Mouse (Mus musculus) activated CD4-positive, CD25-positive, alpha-beta regulatory T cell, adult 4 months (primary cell): ENCODE measurements around the gene Olfr985. TPM values are rescaled to one million over a fixed set of nuclear protein-coding genes. Genes with fewer than 3 reads are reported as not detected.

ENCODE experiments used
- ATAC-seq: one replicate; pipeline ENCODE4 v1.8.0; 2017
- polyA plus RNA-seq, 2 experiments: library from polyadenylated mRNA; unstranded; fragments of 100-300 nt; shearing (Covaris generic); gene quantifications; one replicate each; pipeline ENCODE4 v1.2.1; 2017

Olfr985 gene
- polyA plus RNA-seq: not detected

DNA sequence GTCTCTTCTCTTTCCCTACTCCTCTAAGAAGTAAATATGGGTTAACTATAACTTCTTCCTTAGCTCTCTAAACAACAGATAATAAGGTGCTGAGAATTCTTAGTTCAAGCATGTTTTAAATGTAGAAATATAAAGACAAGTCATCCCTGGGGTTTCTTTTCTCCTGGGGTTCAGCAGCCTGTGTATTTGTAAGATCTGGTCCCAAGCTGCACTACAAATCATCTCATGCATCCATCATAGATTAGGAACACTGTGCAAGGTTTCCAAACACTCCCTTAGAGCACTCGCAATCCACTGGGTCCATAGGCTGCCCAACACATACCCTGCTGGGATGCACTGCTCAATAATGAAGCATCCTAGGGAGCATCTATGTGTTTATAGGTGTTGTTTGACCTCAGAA is at the start of gene Olfr985:
TSS of gene Olfr985 (minus strand) at position 101 of the 400 bp plus-strand sequence.
- no peak for ATAC-seq

DNA sequence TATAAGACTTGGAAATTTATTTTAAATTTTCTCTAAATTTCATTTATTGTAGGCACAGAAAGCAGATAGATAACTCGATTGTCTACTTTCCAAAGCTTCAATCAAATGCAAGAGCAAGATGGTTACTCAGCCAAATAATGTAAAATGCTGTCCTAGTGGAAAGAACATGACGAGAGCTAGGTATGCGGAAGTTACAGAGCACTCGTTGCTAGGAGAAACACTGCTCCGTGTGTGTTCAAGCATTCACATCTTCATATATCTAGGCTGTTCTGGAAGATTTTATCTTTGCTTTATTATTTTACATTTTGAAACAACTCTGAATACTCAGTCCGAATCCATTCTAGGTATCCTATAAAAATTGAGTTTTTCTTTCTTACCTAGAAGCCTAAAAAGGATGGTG is 47.0 kb upstream of the Olfr985 start:
- ATAC-seq: no peak

DNA sequence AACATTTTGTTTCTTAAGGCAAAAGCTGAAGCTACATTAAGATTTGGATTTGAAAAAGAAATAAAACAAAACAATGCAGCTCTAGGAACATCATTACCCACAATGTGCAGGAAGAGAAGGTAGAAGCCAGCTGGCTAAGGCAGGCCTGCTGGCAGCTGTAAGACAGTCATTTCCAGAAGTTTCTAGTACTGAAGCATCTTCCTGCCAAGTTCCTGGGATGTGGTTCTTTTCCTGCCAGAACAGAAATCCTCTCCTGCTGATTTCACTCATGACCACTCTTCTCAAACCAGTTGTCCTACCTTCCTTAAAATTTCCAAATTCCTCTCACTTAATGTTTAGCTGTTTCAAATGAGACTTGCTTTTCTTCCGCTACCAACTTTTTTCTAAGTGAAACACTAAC is 36.5 kb upstream of the Olfr985 start:
- no peak for ATAC-seq

DNA sequence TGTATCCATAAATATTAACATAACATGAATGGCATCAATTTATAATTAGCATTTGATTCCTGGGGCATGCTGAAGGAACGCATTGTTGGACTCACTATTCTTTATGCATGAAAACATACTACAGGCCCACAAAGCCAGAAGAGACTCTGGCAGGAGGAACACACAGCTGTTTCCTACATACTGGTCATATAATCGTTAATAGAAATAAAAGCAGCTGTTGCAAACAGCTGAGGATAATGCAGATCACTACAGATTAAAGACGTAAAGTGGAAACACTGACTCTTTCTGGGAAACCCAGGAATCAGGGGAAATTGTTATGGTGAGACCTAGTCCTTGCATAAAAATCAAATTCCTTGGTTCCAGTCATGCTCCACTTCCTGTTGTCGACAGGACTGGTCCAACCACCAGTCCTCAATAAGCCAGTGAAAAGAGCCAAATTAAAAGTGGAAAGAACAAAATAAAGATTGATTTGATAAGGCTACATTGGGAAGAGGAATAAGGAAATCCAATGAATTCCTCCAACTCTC is 25.2 kb upstream of the Olfr985 start:
- no peak for ATAC-seq

DNA sequence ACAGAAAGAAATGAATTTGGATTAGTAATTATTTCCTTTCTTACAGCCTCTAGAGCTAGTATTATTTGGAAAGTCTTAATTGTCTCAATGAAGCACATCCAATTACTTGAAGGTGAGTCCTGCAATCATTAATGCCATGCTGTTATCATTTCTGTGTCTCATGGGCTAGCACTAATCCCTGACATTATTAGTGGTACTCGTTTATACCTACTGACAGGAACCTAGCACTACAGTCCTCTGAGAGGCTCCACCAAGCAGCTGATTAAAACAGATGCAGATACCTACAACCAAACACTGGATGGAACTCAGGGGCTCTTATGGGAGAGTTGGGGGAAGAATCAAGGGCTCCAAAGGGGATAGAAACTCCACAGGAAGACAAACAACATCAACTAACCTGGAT is 11.6 kb upstream of the Olfr985 start:
- no peak for ATAC-seq

DNA sequence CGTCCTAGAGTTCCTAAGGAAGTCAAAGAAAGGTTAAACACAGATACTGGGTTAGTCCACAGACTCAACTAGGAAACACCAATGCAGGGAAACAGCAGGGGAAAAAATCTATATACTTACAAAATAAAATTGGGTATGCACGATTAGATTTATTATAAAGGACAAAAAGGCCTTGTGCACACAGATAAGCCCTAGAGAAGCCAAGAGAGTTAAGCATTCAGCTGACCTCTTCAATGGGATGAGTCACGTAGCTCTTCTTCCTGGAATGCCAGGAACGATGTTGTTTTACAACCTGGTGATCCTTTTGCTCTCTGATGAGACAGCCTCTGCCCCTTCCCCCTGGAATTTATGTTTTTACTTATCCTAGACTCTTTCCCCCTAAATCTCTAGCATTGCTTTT is 9.5 kb upstream of the Olfr985 start:
- ATAC-seq: no peak

DNA sequence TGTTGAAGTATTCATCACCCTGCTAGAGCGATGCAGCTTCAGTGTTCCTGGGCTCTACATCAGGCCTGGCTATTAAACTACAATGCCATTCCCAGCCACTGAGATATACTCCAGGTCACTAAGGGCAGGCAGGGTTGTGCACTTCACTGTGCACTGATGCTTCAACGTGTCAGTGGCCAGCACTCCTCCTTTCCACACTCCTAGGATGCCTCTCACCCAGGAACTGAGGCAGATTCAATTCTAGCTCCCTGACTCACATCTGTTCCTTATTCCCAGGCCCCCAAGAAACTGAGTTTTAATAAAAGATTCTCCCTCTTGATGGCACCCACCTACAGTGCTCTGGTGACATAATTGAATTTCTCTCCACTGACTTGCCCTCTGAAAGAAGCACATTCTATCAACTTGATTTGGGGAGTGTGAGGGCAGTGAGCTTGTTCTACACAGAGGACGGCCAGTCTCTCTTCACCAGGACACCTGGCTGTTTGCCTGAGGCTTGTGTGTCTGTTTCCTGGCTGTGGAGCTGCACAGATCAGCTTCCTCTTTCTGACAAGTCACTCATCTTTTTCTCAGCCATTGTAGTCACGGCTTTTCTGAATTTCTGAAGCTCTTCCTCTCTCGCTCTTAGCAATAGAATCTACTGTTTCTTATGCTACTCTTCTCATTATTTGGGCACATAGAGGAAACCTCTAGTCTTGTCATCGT is 7.2 kb upstream of the Olfr985 start:
- no peak for ATAC-seq

DNA sequence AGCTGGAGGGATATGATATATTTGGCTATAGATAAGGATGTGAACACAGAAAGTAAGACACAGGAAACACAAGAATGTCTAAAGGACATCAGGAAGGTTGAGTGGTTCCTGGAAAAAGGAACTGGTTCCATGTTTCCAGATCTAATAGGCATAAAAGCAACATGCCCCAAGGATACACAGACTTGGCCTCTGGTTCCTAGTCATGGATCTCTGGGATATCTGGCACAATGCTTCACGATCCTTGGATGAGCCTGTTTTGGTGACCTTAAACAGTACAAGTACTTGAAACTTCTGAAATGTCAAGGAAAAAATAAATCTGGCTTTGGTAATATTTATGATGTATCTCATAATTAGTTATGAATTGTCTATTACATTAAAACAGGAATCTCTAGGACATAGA is 572 bp upstream of the Olfr985 start:
- ATAC-seq: no peak

DNA sequence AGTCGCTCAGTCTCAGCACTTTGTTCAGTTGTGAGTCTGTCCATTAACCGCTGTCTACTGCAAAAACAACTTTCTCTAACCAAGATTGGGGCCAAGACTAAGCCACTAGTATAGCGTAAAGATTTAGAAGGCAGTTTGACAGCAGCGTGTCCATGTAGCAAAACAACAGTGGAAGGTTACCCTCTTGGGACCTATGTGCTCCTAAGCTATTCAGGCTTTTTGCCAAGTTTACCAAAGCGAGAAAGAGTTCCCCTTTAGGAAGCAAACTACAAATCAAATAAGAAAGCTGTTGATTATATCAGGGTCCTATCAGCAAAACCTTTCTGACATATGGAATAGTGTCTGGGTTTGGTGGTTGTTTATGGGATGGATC is 12.7 kb downstream of the Olfr985 start:
- no peak for ATAC-seq

DNA sequence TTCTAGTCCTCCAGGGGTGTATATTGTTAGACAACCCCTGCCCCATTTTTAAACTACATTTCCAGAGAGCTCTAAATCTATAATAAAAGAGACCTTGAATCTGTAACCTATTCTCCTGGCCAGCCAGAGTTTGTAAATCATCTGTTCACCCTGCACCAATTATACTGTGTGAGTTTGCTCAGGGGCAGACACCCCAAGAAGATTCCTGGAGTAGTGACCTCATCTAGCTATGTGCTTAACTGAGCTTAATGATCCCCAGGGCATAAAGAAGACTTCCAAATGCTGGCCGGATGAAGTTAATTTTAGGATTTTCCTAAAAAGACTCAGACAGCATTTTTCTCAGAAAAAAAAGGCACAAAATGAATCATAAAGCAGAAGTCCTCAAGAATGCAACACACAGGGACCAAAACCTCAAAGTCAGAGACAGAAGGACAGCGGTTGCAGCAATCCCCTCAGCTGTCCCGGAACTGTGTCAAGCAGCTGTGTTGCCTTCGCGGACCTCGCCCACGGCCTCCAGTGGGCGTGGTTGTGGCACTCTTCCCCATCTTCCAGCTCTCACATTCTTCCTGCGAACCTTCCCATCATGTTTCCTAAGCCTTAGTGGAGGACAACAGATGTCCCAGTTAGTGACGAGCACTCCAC is 13.2 kb downstream of the Olfr985 start:
- no peak for ATAC-seq

DNA sequence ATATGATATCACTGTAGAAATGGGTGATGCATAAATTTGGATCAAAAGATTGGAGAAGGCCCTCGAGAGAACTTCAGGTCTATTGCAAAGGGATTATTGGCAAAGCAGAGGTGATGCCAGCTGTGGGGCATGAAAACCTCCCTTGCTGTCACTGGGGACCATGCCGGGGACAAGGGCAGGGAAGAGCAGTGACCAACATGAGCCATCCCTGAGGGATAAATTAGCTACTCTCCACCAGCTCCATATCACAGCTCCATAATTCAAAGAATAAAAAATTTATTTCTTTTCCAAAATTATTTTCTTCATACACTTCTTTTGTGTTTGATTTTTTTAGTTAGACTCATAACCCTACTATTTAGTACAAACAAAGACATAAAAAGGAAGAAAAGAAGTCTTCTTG is 15.9 kb downstream of the Olfr985 start, which contains the start of gene Olfr984:
TSS of gene Olfr984 (minus strand) at position 101 of the 400 bp plus-strand sequence.
- no peak for ATAC-seq

DNA sequence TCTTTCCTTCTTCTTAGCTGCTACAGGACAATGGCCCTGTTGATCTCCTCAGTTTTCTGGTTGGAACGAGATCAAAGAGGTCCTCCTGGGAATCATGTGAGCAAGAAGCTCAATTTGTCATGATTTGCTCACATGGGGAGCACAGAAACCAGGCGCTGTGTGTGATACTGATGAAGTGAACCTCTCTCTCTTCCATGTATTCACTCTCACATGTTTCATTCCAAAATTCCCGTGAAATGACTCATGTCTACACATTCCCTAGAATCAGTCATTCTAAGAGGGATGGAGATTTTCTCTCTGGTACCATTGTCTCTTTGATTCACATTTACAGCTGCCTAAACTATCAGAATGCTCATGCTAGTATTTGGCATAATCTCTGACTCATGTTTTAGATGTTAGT is 35.2 kb downstream of the Olfr985 start:
- no peak for ATAC-seq

DNA sequence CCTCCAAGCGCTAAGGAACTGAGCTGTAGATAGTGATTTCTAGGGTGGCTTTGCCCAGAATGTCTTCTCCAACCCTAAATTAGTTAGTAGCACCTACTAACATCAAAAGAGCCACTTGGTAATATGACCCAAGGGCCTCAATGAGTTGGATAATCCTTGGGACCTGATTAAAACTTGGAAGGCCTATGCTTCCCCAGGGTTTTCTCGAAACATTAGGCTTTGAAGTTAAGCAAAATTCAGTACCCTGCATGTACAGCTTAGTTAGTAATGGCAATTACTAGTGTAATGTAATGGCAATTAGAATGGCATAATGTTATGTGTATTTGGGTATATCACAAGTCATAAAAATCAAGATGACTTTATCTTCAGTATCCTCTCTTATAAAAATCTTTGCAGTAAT is 36.5 kb downstream of the Olfr985 start, which contains the start of gene Olfr983:
TSS of gene Olfr983 (minus strand) at position 101 of the 400 bp plus-strand sequence.
- ATAC-seq: no peak

Other genes starting within 250 kb of the Olfr985 start
- not detected for gene Olfr229, start 222.8 kb downstream of the Olfr985 start, polyA plus RNA-seq
- gene Olfr974, start 192.7 kb downstream of the Olfr985 start, polyA plus RNA-seq: under 1 TPM in 1 of 2 experiments, not detected in 1; 0.24 TPM
- gene Olfr975, start 178.1 kb downstream of the Olfr985 start, polyA plus RNA-seq: not detected
- not detected for gene Olfr976, start 169.1 kb downstream of the Olfr985 start, polyA plus RNA-seq
- not detected for gene Olfr978, start 138.1 kb downstream of the Olfr985 start, polyA plus RNA-seq
- gene Olfr979, start 126.7 kb downstream of the Olfr985 start, polyA plus RNA-seq: not detected
- gene Olfr980, start 120.6 kb downstream of the Olfr985 start, polyA plus RNA-seq: not detected
- gene Olfr981, start 108.7 kb downstream of the Olfr985 start, polyA plus RNA-seq: not detected
- not detected for gene Olfr982, start 56.4 kb downstream of the Olfr985 start, polyA plus RNA-seq
- not detected for gene Olfr983, start 36.6 kb downstream of the Olfr985 start, polyA plus RNA-seq
- under 1 TPM in 1 of 2 experiments, not detected in 1; 0.08 TPM for gene Olfr984, start 16.0 kb downstream of the Olfr985 start, polyA plus RNA-seq
- gene Tmem225, start 17.9 kb upstream of the Olfr985 start, polyA plus RNA-seq: not detected
- gene Olfr986, start 50.7 kb upstream of the Olfr985 start, polyA plus RNA-seq: under 1 TPM in 1 of 2 experiments, not detected in 1; 0.11 TPM
- 1 to 10 TPM in 1 of 2 experiments, under 1 TPM in 1; 0.79 to 1.3 TPM for gene Zfp202, start 62.1 kb upstream of the Olfr985 start, polyA plus RNA-seq
- not detected for gene Scn3b, start 139.0 kb upstream of the Olfr985 start, polyA plus RNA-seq